Mouse (Mus musculus) stomach, embryonic 16.5 days (tissue): ENCODE results near the gene Pla2g2d. TPM values are rescaled to one million over a fixed set of nuclear protein-coding genes. Genes with fewer than 3 reads are reported as not detected.

Source experiments
- ATAC-seq: fragments of 200-750 bp; cut with Nextera tagmentation; 2 replicates; pipeline ENCODE4 v1.8.0; 2017; ENCODE audit warnings: moderate number of reproducible peaks, moderate TSS enrichment; ENCODE audit not compliant: insufficient read depth, low FRiP score
- H3K27ac ChIP-seq: fragments of 300-500 bp; sonication (generic); 2 replicates; pipeline ENCODE4 v1.5.1; 2014; ENCODE audit warnings: low read length
- H3K27me3 ChIP-seq: fragments of 300-500 bp; sonication (generic); 2 replicates; pipeline ENCODE4 v1.6.1; 2014; ENCODE audit warnings: low read length, control low read depth, mixed read lengths; ENCODE audit not compliant: control insufficient read depth, insufficient read depth
- H3K36me3 ChIP-seq: fragments of 300-500 bp; sonication (generic); 2 replicates; pipeline ENCODE4 v1.6.1; 2014; ENCODE audit warnings: low read length; ENCODE audit not compliant: control insufficient read depth, insufficient read depth
- H3K4me1 ChIP-seq: fragments of 300-500 bp; sonication (generic); 2 replicates; pipeline ENCODE4 v1.6.1; 2014; ENCODE audit warnings: low read length, control low read depth, mixed read lengths; ENCODE audit not compliant: control insufficient read depth, insufficient read depth
- H3K4me2 ChIP-seq: fragments of 300-500 bp; sonication (generic); 2 replicates; pipeline ENCODE4 v1.6.1; 2014; ENCODE audit warnings: low read depth, low read length, mixed read lengths
- H3K4me3 ChIP-seq: fragments of 300-500 bp; sonication (generic); replicated peaks from 2 replicates; pipeline ENCODE4 v1.5.1; 2014; ENCODE audit warnings: mild to moderate bottlenecking, low read length
- H3K9ac ChIP-seq: fragments of 300-500 bp; sonication (generic); 2 replicates; pipeline ENCODE4 v1.6.1; 2014; ENCODE audit warnings: low read length
- H3K9me3 ChIP-seq: fragments of 300-500 bp; sonication (generic); replicated peaks from 2 replicates; pipeline ENCODE4 v1.6.1; 2016; ENCODE audit warnings: low read length, control low read depth; ENCODE audit not compliant: control insufficient read depth
- WGBS: fragments of 180-500 bp; shearing (Covaris S2); extraction: QIAGEN DNeasy Blood & Tissue Kit; methylation state at CpG from one replicate; pipeline ENCODE4 v1.1.7; 2014; 5-methylcytosine and 5-hydroxymethylcytosine counted together
- polyA plus RNA-seq: library from polyadenylated mRNA; unstranded; fragments of >200 nt; fragmentation: Nextera tagmentation; extraction: Ambion mirVana; gene quantifications from 2 replicates; pipeline ENCODE4 v1.2.1, GENCODE M21; 2015

Pla2g2d gene
- polyA plus RNA-seq, 1 experiment from 2014 or later, result 0.61 TPM

DNA sequence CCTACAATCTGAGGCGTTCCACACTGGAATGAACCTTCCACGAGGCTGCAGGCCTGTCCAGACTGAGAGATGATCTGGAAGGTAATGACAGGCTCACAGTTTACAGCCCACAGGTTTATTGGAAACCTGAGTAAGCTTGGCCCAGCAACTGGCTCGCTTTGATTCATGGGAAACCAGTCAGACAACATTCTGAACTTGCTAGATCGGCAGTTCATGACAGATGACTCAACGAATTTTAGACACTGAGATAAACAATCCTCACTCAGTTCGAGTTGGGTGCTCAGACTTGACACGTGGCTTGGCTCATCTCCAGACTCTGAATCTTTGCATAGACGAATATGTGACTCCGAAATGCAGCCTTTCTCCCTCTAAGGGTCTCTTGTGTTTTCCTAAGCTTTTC lies 17.1 kb downstream of the Pla2g2d start:
- no peak overlapping the region for H3K4me3 ChIP-seq
- H3K4me2 ChIP-seq, result no peak overlapping the region
- H3K27ac ChIP-seq, result peak overlapping the region; percentile 4; the same call in 1 of the 2 replicates
- WGBS, result 13% methylated on average over 9 of the region's 9 CpGs
- H3K36me3 ChIP-seq, result no peaks in the 10 kb centered on the region
- peaks cover 6% of the 10 kb centered on the region; the same call in 1 of the 2 replicates for H3K4me1 ChIP-seq
- H3K27me3 ChIP-seq, result no peaks in the 10 kb centered on the region
- no peaks in the 10 kb centered on the region for H3K9me3 ChIP-seq
- ATAC-seq, result peak; percentile 63
- H3K9ac ChIP-seq, result no peak overlapping the region; the same call in 1 of the 2 replicates

DNA sequence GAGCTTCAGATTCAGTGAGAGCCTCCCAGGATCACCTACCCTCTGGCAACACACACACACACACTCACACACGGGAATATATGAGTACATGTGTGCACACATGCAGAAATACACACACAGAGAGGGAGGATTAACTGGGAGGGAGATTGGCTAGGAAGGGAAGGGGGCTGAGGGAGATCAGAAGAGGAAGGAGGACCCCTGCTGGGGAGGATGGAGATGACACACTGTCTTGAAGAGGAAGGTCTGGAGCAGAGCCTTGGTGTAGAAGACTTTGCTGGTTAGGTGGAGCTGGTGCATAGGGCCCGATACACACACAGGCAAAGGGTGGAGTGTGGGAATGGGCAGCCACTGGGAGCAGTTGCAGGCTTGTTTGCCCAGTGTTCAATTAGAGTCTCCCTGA lies 17.7 kb downstream of the Pla2g2d start:
- Histone ChIP-seq H3K4me2 (no peak overlapping the region), H3K36me3 (no peaks in the 10 kb centered on the region), H3K9ac (no peak overlapping the region), H3K4me3 (no peak overlapping the region), H3K9me3 (no peaks in the 10 kb centered on the region), H3K27ac (no peak overlapping the region; the same call in 1 of the 2 replicates), H3K27me3 (no peaks in the 10 kb centered on the region), H3K4me1 (peaks cover 6% of the 10 kb centered on the region; the same call in 1 of the 2 replicates)
- 44% methylated on average over 2 of the region's 2 CpGs for WGBS
- ATAC-seq, result 0 out of 2 replicates have a peak, but pooled peaks have one; percentile 34

DNA sequence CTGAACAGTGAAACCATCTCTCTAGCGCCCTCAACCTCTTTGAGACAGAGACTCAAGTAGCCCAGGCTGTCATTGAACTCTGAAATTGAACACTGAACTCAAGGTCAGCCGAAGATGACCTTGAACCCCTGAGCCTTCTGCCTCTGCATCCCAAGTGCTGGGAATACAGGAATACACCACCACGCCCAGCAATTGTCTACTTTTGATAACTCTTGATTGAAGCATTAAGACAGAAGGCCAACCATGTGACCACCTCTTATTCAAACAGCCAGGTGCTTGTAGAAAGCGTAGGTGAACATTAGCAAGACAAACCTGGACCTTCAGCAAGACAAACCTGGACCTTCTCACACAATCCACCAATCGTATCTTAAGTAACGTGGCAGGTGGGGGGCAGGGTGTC lies 18.8 kb downstream of the Pla2g2d start:
- 94% methylated on average over 6 of the region's 6 CpGs for WGBS
- H3K36me3 ChIP-seq, result no peaks in the 10 kb centered on the region
- H3K4me1 ChIP-seq, result peaks cover 6% of the 10 kb centered on the region; the same call in 1 of the 2 replicates

DNA sequence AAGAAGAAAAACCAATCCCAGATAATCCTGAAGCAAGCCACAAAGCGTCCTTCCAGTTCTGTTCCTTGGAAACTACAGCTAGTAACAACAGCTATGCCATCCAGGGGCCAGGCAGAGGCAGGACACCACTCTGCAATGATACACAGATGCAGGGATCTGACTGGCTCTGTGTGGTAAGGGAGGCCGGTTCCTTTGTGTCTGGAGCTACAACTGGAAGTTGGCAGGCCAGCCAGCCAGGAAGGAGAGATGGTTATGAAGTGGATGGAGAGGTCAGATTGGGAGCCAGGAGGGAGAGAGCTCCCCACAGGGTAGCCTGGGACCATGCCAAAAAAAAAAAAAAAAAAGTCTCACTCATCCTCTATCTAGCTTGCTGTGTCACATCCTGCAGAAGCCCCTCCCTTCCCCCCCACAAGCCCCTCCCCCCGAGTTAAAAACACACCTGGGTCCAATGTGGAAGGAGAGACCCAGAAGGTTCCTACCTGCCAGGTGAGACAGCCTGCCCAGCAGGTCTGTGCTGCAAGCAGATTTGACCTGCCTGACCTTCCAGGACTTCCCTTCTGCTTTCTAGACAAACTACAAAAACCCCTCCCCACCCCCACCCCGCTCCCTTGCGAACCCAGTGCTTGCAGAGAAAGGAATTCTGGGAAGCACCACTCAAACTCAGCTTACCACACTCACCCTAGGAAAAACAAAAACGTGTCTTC lies 21.1 kb downstream of the Pla2g2d start:
- no peaks in the 10 kb centered on the region for H3K36me3 ChIP-seq
- no peak overlapping the region for H3K27ac ChIP-seq
- no peak for ATAC-seq
- H3K4me2 ChIP-seq, result no peak overlapping the region
- no peaks in the 10 kb centered on the region for H3K27me3 ChIP-seq
- no peak overlapping the region for H3K9ac ChIP-seq
- H3K9me3 ChIP-seq, result no peaks in the 10 kb centered on the region
- no peak overlapping the region for H3K4me3 ChIP-seq
- 37% methylated on average over 6 of the region's 6 CpGs for WGBS
- peaks cover 16% of the 10 kb centered on the region for H3K4me1 ChIP-seq

More for the DNA sequence above, 18.8 kb downstream of the Pla2g2d start:
- H3K4me3 ChIP-seq, result no peak overlapping the region
- ATAC-seq, result no peak
- H3K27me3 ChIP-seq, result no peaks in the 10 kb centered on the region
- H3K27ac ChIP-seq, result no peak overlapping the region
- H3K9me3 ChIP-seq, result no peaks in the 10 kb centered on the region
- no peak overlapping the region for H3K9ac ChIP-seq
- no peak overlapping the region for H3K4me2 ChIP-seq

DNA sequence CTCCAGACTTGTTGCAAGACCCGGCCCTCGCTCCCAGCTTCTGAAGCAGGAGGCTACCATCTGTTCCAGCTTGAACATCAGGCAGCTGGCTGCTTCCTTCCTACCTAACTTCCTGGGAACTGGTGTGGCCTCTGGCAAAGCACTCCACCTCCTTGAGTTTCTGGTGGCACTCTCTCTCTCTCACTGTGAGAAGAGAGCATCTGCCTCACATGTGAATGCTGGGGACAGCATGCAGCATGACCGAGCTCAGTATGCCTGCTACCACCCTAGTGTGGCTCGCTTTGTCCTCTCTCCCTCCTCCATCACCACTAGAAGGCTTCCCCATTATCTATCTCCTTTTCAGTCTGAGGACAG lies 21.7 kb downstream of the Pla2g2d start:
- H3K36me3 ChIP-seq, result no peaks in the 10 kb centered on the region
- no peaks in the 10 kb centered on the region for H3K27me3 ChIP-seq
- no peak overlapping the region for H3K27ac ChIP-seq
- no peak overlapping the region for H3K4me3 ChIP-seq
- H3K4me1 ChIP-seq, result peaks cover 14% of the 10 kb centered on the region
- no peak overlapping the region for H3K9ac ChIP-seq
- no peak for ATAC-seq
- H3K4me2 ChIP-seq, result no peak overlapping the region
- H3K9me3 ChIP-seq, result no peaks in the 10 kb centered on the region
- WGBS, result 52% methylated on average over 4 of the region's 4 CpGs

DNA sequence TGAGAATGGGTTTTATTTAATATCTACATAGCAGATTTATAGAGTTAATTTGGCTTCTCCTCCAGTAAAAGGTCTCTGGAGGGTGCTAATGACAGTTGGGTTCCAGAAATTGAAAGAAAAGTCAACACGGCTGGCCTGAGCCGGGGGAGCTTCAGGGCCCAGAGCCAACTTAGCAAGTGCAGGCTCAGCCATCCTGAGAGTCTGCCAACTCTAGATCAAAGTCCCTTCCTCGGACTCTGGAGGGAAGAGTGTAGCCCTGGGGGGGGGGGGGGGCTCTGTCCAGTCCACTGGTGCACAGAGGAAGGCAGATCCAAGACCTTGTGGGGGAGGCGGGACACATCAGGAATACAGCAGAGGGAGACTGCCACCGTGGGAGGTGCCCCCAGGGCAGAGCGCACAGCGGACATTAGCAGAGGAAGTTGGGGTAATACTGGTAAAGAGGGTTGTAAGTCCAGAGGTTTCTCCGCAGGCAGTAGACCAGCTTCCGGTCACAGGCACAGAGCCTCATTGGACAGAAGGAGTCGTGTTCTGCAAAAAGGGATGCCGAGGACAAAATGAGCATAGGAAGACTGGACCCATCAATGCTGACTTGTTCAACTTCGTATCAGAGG lies 24.7 kb downstream of the Pla2g2d start:
- Histone ChIP-seq H3K27me3 (no peaks in the 10 kb centered on the region), H3K9ac (no peak overlapping the region), H3K9me3 (no peaks in the 10 kb centered on the region), H3K4me3 (no peak overlapping the region), H3K27ac (no peak overlapping the region), H3K4me2 (peak overlapping the region; percentile 10; the same call in 1 of the 2 replicates), H3K4me1 (peaks cover 9% of the 10 kb centered on the region; the same call in 1 of the 2 replicates), H3K36me3 (no peaks in the 10 kb centered on the region)
- ATAC-seq, result 0 out of 2 replicates have a peak, but pooled peaks have one; percentile 38
- 57% methylated on average over 12 of the region's 12 CpGs for WGBS

DNA sequence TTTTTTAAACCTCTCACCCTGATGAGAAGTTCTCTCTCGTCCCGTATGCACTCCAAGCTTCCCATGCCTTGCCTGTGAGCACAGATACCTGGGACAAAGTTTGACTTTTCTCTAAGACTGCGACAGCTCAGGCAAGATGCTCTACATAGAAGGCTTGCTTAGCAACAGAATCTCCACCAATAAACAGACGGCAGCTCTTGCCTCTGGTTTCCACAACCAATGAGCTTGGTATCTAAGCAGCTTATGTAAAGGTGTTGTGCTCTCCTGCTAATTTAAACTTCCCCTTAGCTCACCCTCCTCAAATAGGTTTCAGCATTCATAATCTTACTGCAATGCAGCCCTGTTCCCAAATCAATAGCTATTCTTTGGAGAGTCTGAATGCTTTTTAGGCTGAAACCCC lies 26.1 kb downstream of the Pla2g2d start:
- Histone ChIP-seq H3K4me3 (no peak overlapping the region), H3K27ac (no peak overlapping the region), H3K9ac (no peak overlapping the region), H3K36me3 (no peaks in the 10 kb centered on the region), H3K9me3 (no peaks in the 10 kb centered on the region), H3K4me2 (no peak overlapping the region), H3K4me1 (peaks cover 9% of the 10 kb centered on the region; the same call in 1 of the 2 replicates), H3K27me3 (no peaks in the 10 kb centered on the region)
- WGBS, result 69% methylated on average over 4 of the region's 4 CpGs
- ATAC-seq, result no peak

DNA sequence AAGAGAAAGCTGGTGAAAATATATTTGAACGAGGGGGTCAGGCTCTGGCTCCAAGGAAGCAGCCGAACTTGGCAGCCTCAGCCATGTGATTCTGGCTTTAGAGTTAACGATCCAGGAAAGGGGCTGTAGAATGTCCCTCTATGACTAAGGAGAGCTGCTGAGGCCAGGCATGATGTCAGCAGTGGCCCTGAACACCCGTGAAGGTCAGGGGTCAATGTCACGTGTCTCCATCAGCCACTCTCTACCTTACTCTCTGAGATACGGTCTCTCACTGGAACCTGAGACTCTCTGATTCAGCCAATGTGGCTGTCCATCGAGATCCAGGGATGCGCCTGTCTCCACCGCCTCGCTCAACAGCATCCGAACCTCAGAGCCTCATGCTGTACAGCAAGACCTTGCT lies 27.4 kb downstream of the Pla2g2d start:
- no peak overlapping the region for H3K4me3 ChIP-seq
- H3K36me3 ChIP-seq, result no peaks in the 10 kb centered on the region
- no peaks in the 10 kb centered on the region for H3K27me3 ChIP-seq
- H3K27ac ChIP-seq, result no peak overlapping the region
- H3K9ac ChIP-seq, result no peak overlapping the region
- no peak for ATAC-seq
- no peak overlapping the region for H3K4me2 ChIP-seq
- 82% methylated on average over 11 of the region's 11 CpGs for WGBS
- H3K9me3 ChIP-seq, result no peaks in the 10 kb centered on the region
- H3K4me1 ChIP-seq, result peaks cover 9% of the 10 kb centered on the region; the same call in 1 of the 2 replicates

DNA sequence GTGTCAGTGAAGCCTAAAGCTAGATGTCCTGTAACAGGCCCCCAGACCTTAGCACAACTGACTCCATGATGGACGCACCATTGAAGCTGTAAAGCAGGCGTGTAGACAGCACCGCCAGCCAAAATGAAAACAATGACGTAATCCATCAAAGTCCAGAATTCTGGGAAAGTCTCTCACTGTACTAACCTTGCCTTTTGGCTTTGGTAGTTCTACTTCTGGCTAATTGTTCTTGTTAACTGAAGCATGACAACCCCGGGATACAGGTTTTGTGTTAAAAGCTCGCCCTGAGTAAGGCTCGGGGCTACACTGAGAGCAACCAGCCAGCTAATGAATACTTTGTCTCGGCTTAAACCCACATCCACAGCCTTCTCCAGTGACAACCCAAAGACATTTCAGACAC lies 29.7 kb downstream of the Pla2g2d start:
- no peak overlapping the region for H3K27ac ChIP-seq
- peaks cover 1% of the 10 kb centered on the region; the same call in 1 of the 2 replicates for H3K4me1 ChIP-seq
- no peaks in the 10 kb centered on the region for H3K27me3 ChIP-seq
- no peak overlapping the region for H3K4me2 ChIP-seq
- H3K9ac ChIP-seq, result no peak overlapping the region
- WGBS, result 54% methylated on average over 8 of the region's 8 CpGs
- H3K36me3 ChIP-seq, result no peaks in the 10 kb centered on the region
- H3K9me3 ChIP-seq, result no peaks in the 10 kb centered on the region
- no peak for ATAC-seq
- no peak overlapping the region for H3K4me3 ChIP-seq
